Mouse (Mus musculus) MEL (cell line): ENCODE results near the gene Hcrt. TPM values are rescaled to one million over a fixed set of nuclear protein-coding genes. Genes with fewer than 3 reads are reported as not detected.
A peak's percentile ranks its signal among the peaks of the same experiment; 100 is the strongest.

Source experiments
- DNase-seq: peaks from one replicate; pipeline ENCODE4 v3.0.0; 2011; ENCODE audit warnings: low read depth, low spot score
- H3K27ac ChIP-seq: 2 replicates; pipeline ENCODE4 v1.5.1; 2012; ENCODE audit warnings: low read depth, mild to moderate bottlenecking, control low read depth, low read length, moderate library complexity; ENCODE audit not compliant: control insufficient read depth
- H3K27me3 ChIP-seq, 2 experiments: fragments of 150-350 bp in 1 of 2; sonication (generic) in 1 of 2; 2 replicates each; pipeline ENCODE4 v1.6.1; 2012; ENCODE audit warnings: low read length in 2 of 2, mild to moderate bottlenecking in 2 of 2, improper control_type of control experiment in 1 of 2, moderate library complexity in 1 of 2; ENCODE audit not compliant: insufficient read depth in 2 of 2, control insufficient read depth in 1 of 2
- H3K36me3 ChIP-seq, 2 experiments: 2 replicates each; pipeline ENCODE4 v1.6.1; 2012 to 2014; ENCODE audit warnings: low read length in 2 of 2, improper control_type of control experiment in 1 of 2, inconsistent platforms in 1 of 2, mild to moderate bottlenecking in 1 of 2; ENCODE audit not compliant: insufficient read depth in 2 of 2, control insufficient read depth in 1 of 2
- H3K4me1 ChIP-seq, 2 experiments: fragments of 150-350 bp in 1 of 2; sonication (generic) in 1 of 2; 2 replicates each; pipeline ENCODE4 v1.6.1; 2012; ENCODE audit warnings: low read length in 2 of 2, improper control_type of control experiment in 1 of 2, mild to moderate bottlenecking in 1 of 2; ENCODE audit not compliant: insufficient read depth in 2 of 2, control insufficient read depth in 1 of 2
- H3K4me3 ChIP-seq, 2 experiments: fragments of 150-350 bp in 1 of 2; sonication (generic) in 1 of 2; 2 replicates each; pipeline ENCODE4 v1.5.1; 2012; ENCODE audit warnings: low read depth in 2 of 2, low read length in 2 of 2, mild to moderate bottlenecking in 2 of 2, moderate library complexity in 2 of 2, control low read depth in 1 of 2, improper control_type of control experiment in 1 of 2; ENCODE audit not compliant: control insufficient read depth in 1 of 2, insufficient read depth in 1 of 2
- H3K79me2 ChIP-seq: 2 replicates; pipeline ENCODE4 v1.6.1; 2012; ENCODE audit warnings: mild to moderate bottlenecking, low read length, moderate library complexity; ENCODE audit not compliant: control insufficient read depth, poor library complexity, insufficient read depth
- H3K9ac ChIP-seq: 2 replicates; pipeline ENCODE4 v1.6.1; 2012; ENCODE audit warnings: low read depth, mild to moderate bottlenecking, control low read depth, low read length, moderate library complexity; ENCODE audit not compliant: control insufficient read depth, poor library complexity, severe bottlenecking
- H3K9me3 ChIP-seq: fragments of 150-350 bp; sonication (generic); replicated peaks from 2 replicates; pipeline ENCODE4 v1.6.1; 2012; ENCODE audit warnings: mild to moderate bottlenecking, low read length, improper control_type of control experiment, moderate library complexity; ENCODE audit not compliant: insufficient read depth
- CHD1 ChIP-seq: IDR thresholded peaks from 2 replicates; pipeline ENCODE4 v1.6.1; 2012; ENCODE audit warnings: low read depth, mild to moderate bottlenecking, inconsistent platforms, low read length, improper control_type of control experiment
- CTCF ChIP-seq, 3 experiments: IDR thresholded peaks in 2 of 3; conservative IDR thresholded peaks in 1 of 3; 2 replicates each; pipeline ENCODE4 v1.5.1; 2011 to 2012; ENCODE audit warnings: low read length in 3 of 3, low read depth in 2 of 3, mild to moderate bottlenecking in 2 of 3, improper control_type of control experiment in 1 of 3, inconsistent platforms in 1 of 3, mixed read lengths in 1 of 3, moderate library complexity in 1 of 3; ENCODE audit not compliant: control insufficient read depth in 1 of 3, insufficient read depth in 1 of 3, poor library complexity in 1 of 3, severe bottlenecking in 1 of 3
- RAD21 ChIP-seq: IDR thresholded peaks from 2 replicates; pipeline ENCODE4 v1.6.1; 2011; ENCODE audit warnings: mild to moderate bottlenecking, low read depth, low read length, improper control_type of control experiment
- TAL1 ChIP-seq: IDR thresholded peaks from 2 replicates; pipeline ENCODE4 v1.6.1; 2012; ENCODE audit warnings: mild to moderate bottlenecking, inconsistent platforms, low read length, moderate library complexity, mixed read lengths
- TBP ChIP-seq: IDR thresholded peaks from 2 replicates; pipeline ENCODE4 v1.8.0; 2011; ENCODE audit warnings: low read depth, low read length, improper control_type of control experiment
- UBTF ChIP-seq: IDR thresholded peaks from 2 replicates; pipeline ENCODE4 v1.6.1; 2012; ENCODE audit warnings: low read depth, mild to moderate bottlenecking, inconsistent platforms, low read length, improper control_type of control experiment, moderate library complexity, borderline replicate concordance; ENCODE audit not compliant: insufficient read depth
- USF1 ChIP-seq: IDR thresholded peaks from 2 replicates; pipeline ENCODE4 v1.6.1; 2014; ENCODE audit warnings: low read depth, mild to moderate bottlenecking, inconsistent platforms, low read length, improper control_type of control experiment, moderate library complexity
- USF2 ChIP-seq, 2 experiments: IDR thresholded peaks; 2 replicates each; pipeline ENCODE4 v1.6.1; 2011 to 2012; ENCODE audit warnings: improper control_type of control experiment in 2 of 2, low read length in 2 of 2, borderline replicate concordance in 1 of 2, inconsistent platforms in 1 of 2, low read depth in 1 of 2, mild to moderate bottlenecking in 1 of 2; ENCODE audit not compliant: insufficient read depth in 1 of 2
- ZNF384 ChIP-seq: IDR thresholded peaks from 2 replicates; pipeline ENCODE4 v1.6.1; 2012; ENCODE audit warnings: low read depth, mild to moderate bottlenecking, inconsistent platforms, low read length, improper control_type of control experiment
- polyA plus RNA-seq, 2 experiments: library from polyadenylated mRNA; stranded (reverse) in 1 of 2; unstranded in 1 of 2; fragments of >175 nt in 1 of 2; fragments of >200 nt in 1 of 2; gene quantifications; 2 replicates each; pipeline versions ENCODE4 v1.2.1 to v1.2.4; 2012; ENCODE audit warnings: low replicate concordance in 2 of 2, low read depth in 1 of 2; ENCODE audit not compliant: insufficient read length in 2 of 2, insufficient read depth in 1 of 2, missing spikeins in 1 of 2
- total RNA-seq: library from RNA; depleted of rRNA; stranded (reverse); fragments of 300-350 nt; gene quantifications from 2 replicates; pipeline ENCODE4 v1.2.3, GENCODE M21; 2012

The Hcrt gene
- total and polyA plus RNA-seq, 3 experiments: not detected

GRCm38 (mm10) chr11:100720345-100720744, 42.4 kb downstream of the Hcrt start:
- Histone ChIP-seq H3K27me3 (no peaks in the 10 kb centered on the region), H3K36me3 (peaks cover 17 to 47% of the 10 kb centered on the region in 2 experiments), H3K4me3 (no peak overlapping the region), H3K9ac (no peak overlapping the region), H3K27ac (peak overlapping the region; percentile 87; the same call in 1 of the 2 replicates), H3K9me3 (no peaks in the 10 kb centered on the region), H3K79me2 (peaks cover 48% of the 10 kb centered on the region), H3K4me1 (peaks cover 33 to 43% of the 10 kb centered on the region in 2 experiments)
- TF ChIP-seq TAL1 (peak; percentile 18; the same call in 1 of the 2 replicates), CHD1 (no peak)
- no peak for DNase-seq

DNA sequence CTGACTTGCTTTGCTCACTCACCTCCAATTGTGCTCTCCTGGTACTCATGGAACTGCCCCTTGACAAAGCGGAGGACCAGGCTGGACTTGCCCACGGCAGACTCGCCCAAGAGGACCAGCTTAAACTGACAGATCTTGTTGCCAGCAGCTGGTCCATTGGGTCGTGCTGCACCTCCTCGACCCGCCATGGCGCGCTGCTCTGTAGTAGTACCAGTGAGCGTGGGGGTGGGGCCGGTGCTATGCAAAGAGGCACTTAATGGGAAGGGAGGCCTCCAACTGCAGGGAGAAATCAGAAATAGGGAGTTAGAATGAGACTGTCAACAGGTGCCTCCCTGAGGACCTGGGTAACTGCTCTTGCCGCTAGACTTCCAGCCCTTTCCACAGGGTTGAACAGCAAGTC, 42.8 kb downstream of the Hcrt start:
- H3K4me3 ChIP-seq: no peak overlapping the region
- no peak for TF ChIP-seq RAD21
- no peak for TF ChIP-seq CHD1
- no peak for TF ChIP-seq TAL1
- no peak for TF ChIP-seq CTCF (IDR thresholded peaks at IDR 0.05 in 2 of 3, conservative IDR thresholded peaks at IDR 0.05 in 1 of 3; ENCODE audit: control insufficient read depth in 1 of 3, insufficient read depth in 1 of 3, low read depth in 2 of 3, low read length in 3 of 3, poor library complexity in 1 of 3, severe bottlenecking in 1 of 3)
- TF ChIP-seq USF2 (IDR thresholded peaks at IDR 0.05; ENCODE audit: borderline replicate concordance in 1 of 2, insufficient read depth in 1 of 2, low read depth in 1 of 2, low read length in 2 of 2): no peak
- no peak for TF ChIP-seq USF1
- no peak for TF ChIP-seq TBP
- TF ChIP-seq UBTF: no peak
- peaks cover 29 to 39% of the 10 kb centered on the region in 2 experiments for H3K4me1 ChIP-seq
- H3K27ac ChIP-seq: no peak overlapping the region
- H3K36me3 ChIP-seq: peaks cover 19 to 43% of the 10 kb centered on the region in 2 experiments
- H3K9ac ChIP-seq: no peak overlapping the region
- no peak for DNase-seq
- no peaks in the 10 kb centered on the region for H3K9me3 ChIP-seq
- H3K79me2 ChIP-seq: peaks cover 43% of the 10 kb centered on the region
- no peaks in the 10 kb centered on the region for H3K27me3 ChIP-seq

GRCm38 (mm10) chr11:100719312-100719711, 43.4 kb downstream of the Hcrt start:
- DNase-seq: no peak
- no peak overlapping the region for H3K4me3 ChIP-seq
- peaks cover 17 to 42% of the 10 kb centered on the region in 2 experiments for H3K36me3 ChIP-seq
- no peak for TF ChIP-seq ZNF384
- H3K79me2 ChIP-seq: peaks cover 38% of the 10 kb centered on the region
- no peaks in the 10 kb centered on the region for H3K27me3 ChIP-seq
- H3K4me1 ChIP-seq: peaks cover 24 to 35% of the 10 kb centered on the region in 2 experiments
- H3K27ac ChIP-seq: no peak overlapping the region
- H3K9ac ChIP-seq: no peak overlapping the region
- H3K9me3 ChIP-seq: no peaks in the 10 kb centered on the region
